Mouse (Mus musculus) C2C12 (cell line): ENCODE results near the gene Pde10a. TPM values are rescaled to one million over a fixed set of nuclear protein-coding genes. Genes with fewer than 3 reads are reported as not detected.

ENCODE experiments used
- H3K27me3 ChIP-seq: one replicate; pipeline ENCODE4 v1.6.1; 2011; ENCODE audit not compliant: control insufficient read depth, insufficient read depth, insufficient read length
- H3K36me3 ChIP-seq: one replicate; pipeline ENCODE4 v1.6.1; 2011; ENCODE audit not compliant: control insufficient read depth, insufficient read depth
- H3K4me3 ChIP-seq: one replicate; pipeline ENCODE4 v1.5.1; 2011; ENCODE audit warnings: mild to moderate bottlenecking, control low read depth; ENCODE audit not compliant: poor library complexity, insufficient read depth, severe bottlenecking
- H3K79me2 ChIP-seq: one replicate; pipeline ENCODE4 v1.6.1; 2011; ENCODE audit not compliant: control insufficient read depth, insufficient read depth
- H3K79me3 ChIP-seq: one replicate; pipeline ENCODE4 v1.6.1; 2011; ENCODE audit warnings: low read depth, control low read depth
- H3ac ChIP-seq: one replicate; pipeline ENCODE3; 2011; ENCODE audit warnings: low read depth; ENCODE audit not compliant: control insufficient read depth, insufficient read length
- CEBPB ChIP-seq: IDR thresholded peaks from one replicate; pipeline ENCODE4 v1.6.1; 2011; ENCODE audit warnings: low read depth, mild to moderate bottlenecking, control low read depth, moderate library complexity
- CTCF ChIP-seq: IDR thresholded peaks from one replicate; pipeline ENCODE4 v1.5.1; 2011; ENCODE audit not compliant: control insufficient read depth, insufficient read depth, insufficient read length
- FOSL1 ChIP-seq: IDR thresholded peaks from one replicate; pipeline ENCODE4 v1.8.0; 2011; ENCODE audit warnings: mild to moderate bottlenecking, low read length; ENCODE audit not compliant: poor library complexity, insufficient read depth, severe bottlenecking
- MAX ChIP-seq: IDR thresholded peaks from one replicate; pipeline ENCODE4 v1.6.1; 2011; ENCODE audit warnings: mild to moderate bottlenecking, control low read depth
- MYOD1 ChIP-seq: IDR thresholded peaks from one replicate; pipeline ENCODE4 v1.6.1; 2011; ENCODE audit warnings: low read depth; ENCODE audit not compliant: control insufficient read depth, insufficient read length
- MYOG ChIP-seq: IDR thresholded peaks from one replicate; pipeline ENCODE4 v1.6.1; 2011; ENCODE audit not compliant: control insufficient read depth, insufficient read length; ENCODE audit errors: extremely low read depth
- USF1 ChIP-seq: IDR thresholded peaks from one replicate; pipeline ENCODE4 v1.6.1; 2011; ENCODE audit warnings: low read depth, mild to moderate bottlenecking, control low read depth, moderate library complexity
- polyA plus RNA-seq: library from polyadenylated mRNA; unstranded; fragments of >200 nt; fragmentation: generic; extraction: Trizol; gene quantifications from one replicate; pipeline ENCODE4 v1.2.1, GENCODE M21; 2012; ENCODE audit warnings: missing spikeins

The Pde10a gene
- polyA plus RNA-seq, 1 experiment: 0.83 TPM

- no peak overlapping the region for H3ac ChIP-seq
- no peaks in the 10 kb centered on the region for H3K36me3 ChIP-seq
- no peaks in the 10 kb centered on the region for H3K79me3 ChIP-seq
- no peaks in the 10 kb centered on the region for H3K79me2 ChIP-seq
- H3K4me3 ChIP-seq: no peak overlapping the region
- TF ChIP-seq FOSL1 (no peak), MAX (no peak), MYOD1 (no peak), CEBPB (no peak), MYOG (no peak)
- peaks cover under 1% of the 10 kb centered on the region for H3K27me3 ChIP-seq
Observed at GRCm38 (mm10) chr17:8818675-8819074, 293.5 kb downstream of the Pde10a start.

DNA sequence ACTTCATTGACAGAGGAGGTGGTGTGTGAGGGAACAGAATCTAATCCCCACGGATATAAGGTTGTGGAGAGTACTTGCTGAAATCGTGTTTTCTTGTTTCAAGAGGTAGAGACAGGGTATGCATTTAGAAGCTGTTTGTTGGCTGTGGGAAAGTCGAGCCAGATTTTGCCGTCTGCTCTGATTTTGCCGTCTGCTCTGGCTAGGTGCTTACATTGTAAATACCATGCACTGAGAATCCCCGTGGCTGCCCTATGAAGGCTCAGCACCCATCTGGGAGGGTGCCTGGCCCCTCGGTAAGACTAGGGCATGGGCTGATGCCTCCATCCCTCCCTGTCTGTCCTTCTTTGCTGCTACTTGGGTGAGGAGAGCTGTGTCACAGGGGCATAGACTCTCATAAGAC lies 298.4 kb downstream of the Pde10a start:
- Histone ChIP-seq H3K4me3 (no peak overlapping the region), H3ac (no peak overlapping the region), H3K79me3 (no peaks in the 10 kb centered on the region), H3K36me3 (no peaks in the 10 kb centered on the region), H3K27me3 (peaks cover 12% of the 10 kb centered on the region), H3K79me2 (no peaks in the 10 kb centered on the region)
- TF ChIP-seq USF1 (no peak), FOSL1 (no peak), CEBPB (no peak), MYOG (no peak), CTCF (no peak), MAX (no peak), MYOD1 (no peak)

- Histone ChIP-seq H3K79me2 (no peaks in the 10 kb centered on the region), H3K36me3 (no peaks in the 10 kb centered on the region), H3K27me3 (peaks cover 12% of the 10 kb centered on the region), H3K79me3 (no peaks in the 10 kb centered on the region), H3K4me3 (no peak overlapping the region), H3ac (no peak overlapping the region)
- TF ChIP-seq CTCF (no peak), MYOG (no peak), USF1 (no peak), MAX (no peak), FOSL1 (no peak), MYOD1 (no peak), CEBPB (no peak)
Observed at GRCm38 (mm10) chr17:8827204-8827603, 302.0 kb downstream of the Pde10a start.

DNA sequence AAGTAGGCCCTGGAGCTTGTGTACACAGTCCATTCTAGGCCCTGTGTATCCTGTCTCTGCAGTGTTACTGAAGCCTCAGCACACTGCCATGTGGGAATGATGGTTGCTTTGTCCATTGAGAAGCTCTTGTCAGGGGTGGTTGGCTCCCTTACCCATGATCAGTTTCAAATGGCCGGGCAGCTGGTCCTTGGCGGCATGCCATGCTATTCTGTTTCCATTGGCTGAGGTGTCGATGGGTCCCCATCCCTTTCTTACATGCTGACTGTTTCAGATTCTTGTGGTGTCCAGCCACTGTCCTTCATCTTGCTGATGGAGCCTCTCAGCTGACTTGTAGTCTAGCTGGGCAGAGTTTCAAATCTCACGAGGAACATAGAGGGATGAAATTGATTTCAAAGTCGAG lies 305.8 kb downstream of the Pde10a start:
- no peaks in the 10 kb centered on the region for H3K79me2 ChIP-seq
- no peak overlapping the region for H3ac ChIP-seq
- peaks cover 5% of the 10 kb centered on the region for H3K27me3 ChIP-seq
- no peaks in the 10 kb centered on the region for H3K36me3 ChIP-seq
- no peaks in the 10 kb centered on the region for H3K79me3 ChIP-seq
- TF ChIP-seq MYOD1 (no peak), CEBPB (no peak), MYOG (no peak), MAX (no peak), FOSL1 (no peak)
- no peak overlapping the region for H3K4me3 ChIP-seq

- no peaks in the 10 kb centered on the region for H3K79me3 ChIP-seq
- no peak for TF ChIP-seq MYOD1
- TF ChIP-seq CEBPB: no peak
- no peak for TF ChIP-seq CTCF
- TF ChIP-seq FOSL1: no peak
- no peak for TF ChIP-seq MYOG
- no peak for TF ChIP-seq USF1
- TF ChIP-seq MAX: no peak
- no peaks in the 10 kb centered on the region for H3K79me2 ChIP-seq
Observed at GRCm38 (mm10) chr17:8836292-8836691, 311.1 kb downstream of the Pde10a start.

DNA sequence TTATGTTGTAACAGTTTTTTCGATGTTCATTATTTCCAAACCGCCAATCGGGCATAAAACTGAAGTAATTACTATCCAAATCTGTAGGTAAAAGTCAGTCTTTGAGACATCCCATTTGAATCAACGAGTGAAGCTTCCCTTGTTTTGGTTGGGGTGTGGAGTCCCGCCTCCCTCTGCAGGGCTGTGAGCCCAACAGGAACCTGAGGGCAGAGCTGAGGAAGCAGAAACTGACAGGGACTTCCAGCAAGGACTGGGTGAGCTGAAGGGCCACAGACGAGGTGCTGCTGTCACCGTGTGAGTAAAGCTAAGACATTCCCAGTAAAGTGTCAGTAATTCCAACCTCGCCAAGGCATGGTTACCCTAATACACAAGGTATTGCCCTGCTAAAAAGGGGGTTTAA lies 313.1 kb downstream of the Pde10a start:
- no peak for TF ChIP-seq CEBPB
- no peak for TF ChIP-seq FOSL1
- no peak for TF ChIP-seq MYOG
- no peak for TF ChIP-seq MYOD1
- no peak for TF ChIP-seq CTCF
- no peak for TF ChIP-seq MAX
- TF ChIP-seq USF1: no peak
- Histone ChIP-seq H3K79me2 (no peaks in the 10 kb centered on the region), H3ac (no peak overlapping the region), H3K4me3 (no peak overlapping the region), H3K36me3 (no peaks in the 10 kb centered on the region), H3K27me3 (peaks cover 3% of the 10 kb centered on the region), H3K79me3 (no peaks in the 10 kb centered on the region)

More at GRCm38 (mm10) chr17:8836292-8836691, 311.1 kb downstream of the Pde10a start:
- peaks cover 3% of the 10 kb centered on the region for H3K27me3 ChIP-seq
- no peak overlapping the region for H3ac ChIP-seq
- H3K4me3 ChIP-seq: no peak overlapping the region
- H3K36me3 ChIP-seq: no peaks in the 10 kb centered on the region
